Mouse (Mus musculus) C2C12 (cell line): ENCODE data around the gene Leng9. TPM values are rescaled to one million over a fixed set of nuclear protein-coding genes. Genes with fewer than 3 reads are reported as not detected.

Source experiments
- H3K27me3 ChIP-seq: one replicate; pipeline ENCODE4 v1.6.1; 2011; ENCODE audit not compliant: control insufficient read depth, insufficient read depth, insufficient read length
- H3K36me3 ChIP-seq: one replicate; pipeline ENCODE4 v1.6.1; 2011; ENCODE audit not compliant: control insufficient read depth, insufficient read depth
- H3K4me3 ChIP-seq: one replicate; pipeline ENCODE4 v1.5.1; 2011; ENCODE audit warnings: mild to moderate bottlenecking, control low read depth; ENCODE audit not compliant: poor library complexity, insufficient read depth, severe bottlenecking
- H3K79me2 ChIP-seq: one replicate; pipeline ENCODE4 v1.6.1; 2011; ENCODE audit not compliant: control insufficient read depth, insufficient read depth
- H3K79me3 ChIP-seq: one replicate; pipeline ENCODE4 v1.6.1; 2011; ENCODE audit warnings: low read depth, control low read depth
- H3ac ChIP-seq: one replicate; pipeline ENCODE3; 2011; ENCODE audit warnings: low read depth; ENCODE audit not compliant: control insufficient read depth, insufficient read length
- CEBPB ChIP-seq: IDR thresholded peaks from one replicate; pipeline ENCODE4 v1.6.1; 2011; ENCODE audit warnings: low read depth, mild to moderate bottlenecking, control low read depth, moderate library complexity
- CTCF ChIP-seq: IDR thresholded peaks from one replicate; pipeline ENCODE4 v1.5.1; 2011; ENCODE audit not compliant: control insufficient read depth, insufficient read depth, insufficient read length
- FOSL1 ChIP-seq: IDR thresholded peaks from one replicate; pipeline ENCODE4 v1.8.0; 2011; ENCODE audit warnings: mild to moderate bottlenecking, low read length; ENCODE audit not compliant: poor library complexity, insufficient read depth, severe bottlenecking
- MAX ChIP-seq: IDR thresholded peaks from one replicate; pipeline ENCODE4 v1.6.1; 2011; ENCODE audit warnings: mild to moderate bottlenecking, control low read depth
- MYOD1 ChIP-seq: IDR thresholded peaks from one replicate; pipeline ENCODE4 v1.6.1; 2011; ENCODE audit warnings: low read depth; ENCODE audit not compliant: control insufficient read depth, insufficient read length
- MYOG ChIP-seq: IDR thresholded peaks from one replicate; pipeline ENCODE4 v1.6.1; 2011; ENCODE audit not compliant: control insufficient read depth, insufficient read length; ENCODE audit errors: extremely low read depth
- USF1 ChIP-seq: IDR thresholded peaks from one replicate; pipeline ENCODE4 v1.6.1; 2011; ENCODE audit warnings: low read depth, mild to moderate bottlenecking, control low read depth, moderate library complexity
- polyA plus RNA-seq: library from polyadenylated mRNA; unstranded; fragments of >200 nt; fragmentation: generic; extraction: Trizol; gene quantifications from one replicate; pipeline ENCODE4 v1.2.1, GENCODE M21; 2012; ENCODE audit warnings: missing spikeins

Gene Leng9
- polyA plus RNA-seq, 1 experiment: 2.4 TPM

DNA sequence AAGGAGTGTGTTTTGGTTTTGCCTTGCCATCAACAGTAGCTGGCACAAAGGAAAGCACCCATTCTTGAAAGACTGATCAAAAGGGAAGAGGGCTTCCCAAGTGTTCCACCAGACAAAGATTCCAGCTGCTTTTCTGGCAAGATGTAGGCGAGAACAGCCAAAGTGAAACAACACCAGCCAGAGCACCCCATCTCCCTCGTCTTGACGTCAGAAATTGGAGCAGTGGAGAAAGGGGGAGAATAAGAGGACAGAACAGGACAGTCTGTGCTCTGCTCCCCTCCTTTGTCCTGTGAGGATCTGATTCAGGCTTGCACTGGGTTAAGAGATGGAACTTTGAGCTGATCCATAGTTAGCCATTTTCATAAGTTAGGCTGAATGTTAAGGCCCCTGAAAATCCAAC lies 38.4 kb downstream of the Leng9 start:
- TF ChIP-seq FOSL1 (no peak), CEBPB (no peak), CTCF (no peak), MYOD1 (no peak), USF1 (no peak), MYOG (no peak), MAX (no peak)
- H3K79me3 ChIP-seq: no peaks in the 10 kb centered on the region
- H3K79me2 ChIP-seq: no peaks in the 10 kb centered on the region
- H3K27me3 ChIP-seq: no peaks in the 10 kb centered on the region
- no peaks in the 10 kb centered on the region for H3K36me3 ChIP-seq
- H3K4me3 ChIP-seq: no peak overlapping the region
- no peak overlapping the region for H3ac ChIP-seq

DNA sequence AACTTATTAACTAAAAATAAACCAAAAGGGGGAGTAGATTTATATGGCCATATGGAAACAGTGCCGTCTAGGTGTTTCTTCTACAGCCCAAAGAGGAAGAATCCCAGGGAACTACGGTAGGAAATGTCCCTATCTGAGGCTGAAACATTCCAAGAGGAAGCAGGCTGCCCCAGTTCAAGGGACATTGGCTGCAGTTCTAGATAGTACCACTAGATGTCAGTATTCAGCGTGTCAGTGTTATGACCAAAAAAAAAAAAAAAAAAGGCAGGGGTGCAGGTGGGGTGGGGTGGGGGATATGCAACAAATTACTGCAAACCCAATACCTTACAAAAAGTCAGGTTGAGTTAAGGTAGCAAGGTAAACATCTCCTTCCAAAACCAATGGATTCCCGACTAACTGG lies 46.8 kb downstream of the Leng9 start:
- Histone ChIP-seq H3K79me3 (no peaks in the 10 kb centered on the region), H3K4me3 (no peak overlapping the region)
- TF ChIP-seq CTCF: peak; percentile 34
- no peak for TF ChIP-seq MAX

DNA sequence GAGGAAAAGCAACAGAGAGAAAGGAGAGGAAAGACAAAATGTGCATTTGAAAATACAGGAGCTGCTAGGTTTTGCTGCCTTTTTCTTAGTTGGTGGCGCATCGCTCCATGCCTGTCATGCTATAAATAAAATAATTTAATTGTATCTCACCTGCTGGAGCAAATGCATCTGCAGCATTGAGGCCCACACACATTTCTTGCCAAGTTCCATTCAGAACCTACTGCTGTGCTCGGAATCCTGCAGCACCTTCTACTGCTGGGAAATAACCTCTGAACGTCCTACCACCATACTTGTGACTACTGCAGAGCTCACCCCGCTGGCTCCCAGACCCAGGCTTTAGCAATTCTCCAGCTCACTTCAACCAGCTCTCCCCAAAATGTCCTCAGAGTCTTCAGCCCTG lies 49.0 kb downstream of the Leng9 start:
- Histone ChIP-seq H3K36me3 (no peaks in the 10 kb centered on the region), H3ac (no peak overlapping the region), H3K79me3 (no peaks in the 10 kb centered on the region), H3K79me2 (no peaks in the 10 kb centered on the region), H3K27me3 (no peaks in the 10 kb centered on the region), H3K4me3 (no peak overlapping the region)
- no peak for TF ChIP-seq MYOD1
- no peak for TF ChIP-seq CEBPB
- TF ChIP-seq FOSL1: no peak
- TF ChIP-seq MYOG: no peak
- no peak for TF ChIP-seq USF1
- no peak for TF ChIP-seq CTCF
- TF ChIP-seq MAX: no peak

More for the DNA sequence above, 46.8 kb downstream of the Leng9 start:
- no peaks in the 10 kb centered on the region for H3K27me3 ChIP-seq
- H3K36me3 ChIP-seq: no peaks in the 10 kb centered on the region
- H3K79me2 ChIP-seq: no peaks in the 10 kb centered on the region
- H3ac ChIP-seq: no peak overlapping the region

DNA sequence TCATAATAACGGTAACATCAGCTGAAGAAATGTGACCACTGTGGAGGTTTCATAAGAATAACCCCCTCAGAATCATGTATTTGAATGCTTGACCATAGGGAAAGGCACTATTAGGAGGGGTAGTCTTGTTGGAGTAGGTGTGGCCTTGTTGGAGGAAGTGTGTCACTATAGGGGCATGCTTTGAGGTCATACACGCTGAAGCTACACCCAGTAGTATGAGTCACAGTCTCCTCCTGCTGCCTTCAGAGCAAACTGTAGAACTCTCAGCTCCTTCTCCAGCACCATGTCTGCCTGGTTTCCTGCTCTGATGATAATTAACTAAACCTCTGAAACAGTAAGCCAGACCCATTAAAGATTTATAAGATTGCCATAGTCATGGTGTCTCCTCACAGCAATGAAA lies 51.3 kb downstream of the Leng9 start:
- Histone ChIP-seq H3ac (no peak overlapping the region), H3K79me2 (no peaks in the 10 kb centered on the region), H3K36me3 (no peaks in the 10 kb centered on the region), H3K27me3 (no peaks in the 10 kb centered on the region), H3K79me3 (no peaks in the 10 kb centered on the region), H3K4me3 (no peak overlapping the region)
- TF ChIP-seq CEBPB: no peak
- TF ChIP-seq MYOG: no peak
- no peak for TF ChIP-seq MYOD1
- TF ChIP-seq CTCF: no peak
- TF ChIP-seq FOSL1: no peak
- no peak for TF ChIP-seq USF1
- no peak for TF ChIP-seq MAX

DNA sequence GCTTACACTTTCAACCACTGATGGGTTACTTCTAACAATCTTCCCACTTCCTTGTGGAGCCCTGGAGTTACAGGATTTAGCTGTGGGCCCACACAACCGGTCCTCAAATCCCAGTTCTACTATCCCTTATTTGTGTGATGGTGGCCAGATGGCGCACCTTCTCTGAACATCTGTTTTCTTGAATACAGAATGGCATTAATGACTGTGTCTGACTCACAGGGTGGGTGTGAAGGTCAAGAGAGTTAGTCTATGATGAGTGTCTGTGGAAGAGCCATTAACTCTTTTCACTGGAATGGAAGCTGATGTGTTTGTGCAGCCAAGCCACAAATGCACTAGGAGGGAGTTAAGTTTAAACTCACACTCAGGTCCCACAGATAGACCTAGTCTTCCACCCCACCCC lies 51.9 kb downstream of the Leng9 start:
- H3K27me3 ChIP-seq: no peaks in the 10 kb centered on the region
- H3K79me2 ChIP-seq: no peaks in the 10 kb centered on the region
- no peak overlapping the region for H3K4me3 ChIP-seq
- no peaks in the 10 kb centered on the region for H3K79me3 ChIP-seq
- H3K36me3 ChIP-seq: no peaks in the 10 kb centered on the region
- TF ChIP-seq USF1: no peak
- TF ChIP-seq MYOD1: no peak
- no peak for TF ChIP-seq FOSL1
- no peak for TF ChIP-seq MYOG
- no peak for TF ChIP-seq MAX
- TF ChIP-seq CTCF: no peak
- no peak for TF ChIP-seq CEBPB
- no peak overlapping the region for H3ac ChIP-seq

Other genes starting within 250 kb of the Leng9 start
- gene Lilra6, start 234.9 kb downstream of the Leng9 start, polyA plus RNA-seq: not detected
- not detected for gene Lair1, start 87.2 kb downstream of the Leng9 start, polyA plus RNA-seq
- gene Ttyh1, start 31.0 kb downstream of the Leng9 start, polyA plus RNA-seq: 0.05 TPM
- 17.9 TPM for gene Leng8, start 13.3 kb downstream of the Leng9 start, polyA plus RNA-seq
- gene Cdc42ep5, start 14.5 kb upstream of the Leng9 start, polyA plus RNA-seq: 26.1 TPM
- not detected for gene Lilra5, start 87.4 kb upstream of the Leng9 start, polyA plus RNA-seq
- gene Ncr1, start 187.3 kb upstream of the Leng9 start, polyA plus RNA-seq: not detected
- not detected for gene Gp6, start 247.4 kb upstream of the Leng9 start, polyA plus RNA-seq